Mouse (Mus musculus) hindbrain, embryonic 11.5 days (tissue): ENCODE results near the gene Minos1. TPM values are rescaled to one million over a fixed set of nuclear protein-coding genes. Genes with fewer than 3 reads are reported as not detected.

Experiments used
- ATAC-seq: fragments of 200-750 bp; cut with Nextera tagmentation; 2 replicates; pipeline ENCODE4 v1.8.0; 2017; ENCODE audit warnings: mild to moderate bottlenecking, moderate TSS enrichment, moderate library complexity; ENCODE audit not compliant: low FRiP score
- DNase-seq: peaks from one replicate; pipeline ENCODE4 v3.0.0-alpha.2; 2015; ENCODE audit warnings: low spot score
- H3K27ac ChIP-seq: fragments of 300-500 bp; sonication (generic); 2 replicates; pipeline ENCODE4 v1.5.1; 2014; ENCODE audit warnings: mild to moderate bottlenecking, low read depth, low read length
- H3K27me3 ChIP-seq: fragments of 300-500 bp; sonication (generic); 2 replicates; pipeline ENCODE4 v1.6.1; 2014; ENCODE audit warnings: mild to moderate bottlenecking, low read length, moderate library complexity, mixed read lengths; ENCODE audit not compliant: control insufficient read depth, insufficient read depth
- H3K36me3 ChIP-seq: fragments of 300-500 bp; sonication (generic); 2 replicates; pipeline ENCODE4 v1.6.1; 2014; ENCODE audit warnings: mild to moderate bottlenecking, low read length, moderate library complexity, mixed read lengths; ENCODE audit not compliant: control insufficient read depth, insufficient read depth
- H3K4me1 ChIP-seq: fragments of 300-500 bp; sonication (generic); replicated peaks from 2 replicates; pipeline ENCODE4 v1.6.1; 2014; ENCODE audit warnings: low read length, mixed read lengths; ENCODE audit not compliant: control insufficient read depth, insufficient read depth
- H3K4me2 ChIP-seq: fragments of 300-500 bp; sonication (generic); replicated peaks from 2 replicates; pipeline ENCODE4 v1.6.1; 2014; ENCODE audit warnings: mild to moderate bottlenecking, low read depth, low read length
- H3K4me3 ChIP-seq: fragments of 300-500 bp; sonication (generic); 2 replicates; pipeline ENCODE4 v1.5.1; 2014; ENCODE audit warnings: low read depth, low read length
- H3K9ac ChIP-seq: fragments of 300-500 bp; sonication (generic); 2 replicates; pipeline ENCODE4 v1.6.1; 2014; ENCODE audit warnings: low read depth, low read length
- H3K9me3 ChIP-seq: fragments of 300-500 bp; sonication (generic); 2 replicates; pipeline ENCODE4 v1.6.1; 2016; ENCODE audit warnings: low read length; ENCODE audit not compliant: control insufficient read depth
- WGBS: fragments of 180-500 bp; shearing (Covaris S2); extraction: QIAGEN DNeasy Blood & Tissue Kit; methylation state at CpG from one replicate; pipeline ENCODE4 v1.1.7; 2014; 5-methylcytosine and 5-hydroxymethylcytosine counted together
- polyA plus RNA-seq: library from polyadenylated mRNA; unstranded; fragments of >200 nt; fragmentation: Nextera tagmentation; extraction: Ambion mirVana; gene quantifications from 2 replicates; pipeline ENCODE4 v1.2.1, GENCODE M21; 2014

The Minos1 gene
- polyA plus RNA-seq, 1 experiment from 2014 or later, result 399 TPM

- no peak overlapping the region for H3K27ac ChIP-seq
- 75% methylated on average over 11 of the region's 11 CpGs for WGBS
- DNase-seq, result no peak
- no peaks in the 10 kb centered on the region for H3K9me3 ChIP-seq
- no peak overlapping the region for H3K9ac ChIP-seq
- peaks cover 2% of the 10 kb centered on the region; the same call in 1 of the 2 replicates for H3K27me3 ChIP-seq
- no peak overlapping the region for H3K4me3 ChIP-seq
- no peak for ATAC-seq
- peaks cover 6% of the 10 kb centered on the region; the same call in 1 of the 2 replicates for H3K4me1 ChIP-seq
- no peak overlapping the region for H3K4me2 ChIP-seq
- H3K36me3 ChIP-seq, result no peaks in the 10 kb centered on the region
Observed at GRCm38 (mm10) chr4:139085337-139085736, 45.6 kb downstream of the Minos1 start.

- no peaks in the 10 kb centered on the region for H3K36me3 ChIP-seq
- H3K27me3 ChIP-seq, result peaks cover 2% of the 10 kb centered on the region; the same call in 1 of the 2 replicates
- no peak overlapping the region for H3K27ac ChIP-seq
- WGBS, result 25% methylated on average over 12 of the region's 12 CpGs
- H3K4me2 ChIP-seq, result peak overlapping the region; percentile 29
- ATAC-seq (peak; percentile 71), DNase-seq (peak; percentile 70)
- no peak overlapping the region for H3K4me3 ChIP-seq
- H3K9ac ChIP-seq, result no peak overlapping the region
- peaks cover 6% of the 10 kb centered on the region; the same call in 1 of the 2 replicates for H3K4me1 ChIP-seq
- H3K9me3 ChIP-seq, result no peaks in the 10 kb centered on the region
Observed at GRCm38 (mm10) chr4:139082790-139083564, 47.9 kb downstream of the Minos1 start.

- DNase-seq (no peak), ATAC-seq (no peak)
- H3K9me3 ChIP-seq, result no peaks in the 10 kb centered on the region
- peaks cover 13% of the 10 kb centered on the region for H3K27me3 ChIP-seq
- H3K4me3 ChIP-seq, result no peak overlapping the region
- no peak overlapping the region for H3K27ac ChIP-seq
- no peak overlapping the region for H3K9ac ChIP-seq
- peaks cover 6% of the 10 kb centered on the region; the same call in 1 of the 2 replicates for H3K4me1 ChIP-seq
- H3K36me3 ChIP-seq, result no peaks in the 10 kb centered on the region
- 75% methylated on average over 18 of the region's 18 CpGs for WGBS
- H3K4me2 ChIP-seq, result no peak overlapping the region
Observed at GRCm38 (mm10) chr4:139081270-139081931, 49.5 kb downstream of the Minos1 start.

- H3K27me3 ChIP-seq, result peaks cover 25% of the 10 kb centered on the region
Observed at GRCm38 (mm10) chr4:139080259-139080658, 50.7 kb downstream of the Minos1 start.

GRCm38 (mm10) chr4:139079439-139079838 lies 51.5 kb downstream of the Minos1 start:
- no peak for DNase-seq
- no peak overlapping the region for H3K9ac ChIP-seq
- peaks cover 8% of the 10 kb centered on the region; the same call in 1 of the 2 replicates for H3K4me1 ChIP-seq
- no peak overlapping the region for H3K27ac ChIP-seq
- WGBS, result 75% methylated on average over 11 of the region's 11 CpGs
- no peak overlapping the region for H3K4me3 ChIP-seq
- no peaks in the 10 kb centered on the region for H3K36me3 ChIP-seq
- H3K27me3 ChIP-seq, result peaks cover 31% of the 10 kb centered on the region
- no peak for ATAC-seq
- H3K4me2 ChIP-seq, result no peak overlapping the region
- no peaks in the 10 kb centered on the region for H3K9me3 ChIP-seq

More at GRCm38 (mm10) chr4:139080259-139080658, 50.7 kb downstream of the Minos1 start:
- DNase-seq, result no peak
- Histone ChIP-seq H3K4me3 (no peak overlapping the region), H3K9ac (no peak overlapping the region), H3K27ac (no peak overlapping the region), H3K4me2 (no peak overlapping the region), H3K4me1 (peaks cover 8% of the 10 kb centered on the region; the same call in 1 of the 2 replicates), H3K9me3 (no peaks in the 10 kb centered on the region), H3K36me3 (no peaks in the 10 kb centered on the region)
- ATAC-seq, result no peak
- 95% methylated on average over 7 of the region's 7 CpGs for WGBS

- H3K27me3 ChIP-seq, result peaks cover 38% of the 10 kb centered on the region
- H3K4me2 ChIP-seq, result no peak overlapping the region
- peaks cover 8% of the 10 kb centered on the region; the same call in 1 of the 2 replicates for H3K4me1 ChIP-seq
- no peak overlapping the region for H3K27ac ChIP-seq
- H3K9ac ChIP-seq, result no peak overlapping the region
- H3K4me3 ChIP-seq, result no peak overlapping the region
- 23% methylated on average over 4 of the region's 4 CpGs for WGBS
- no peaks in the 10 kb centered on the region for H3K9me3 ChIP-seq
- ATAC-seq, result no peak
- H3K36me3 ChIP-seq, result no peaks in the 10 kb centered on the region
- DNase-seq, result no peak
Observed at GRCm38 (mm10) chr4:139078726-139079125, 52.2 kb downstream of the Minos1 start.

GRCm38 (mm10) chr4:139078313-139078712 lies 52.6 kb downstream of the Minos1 start:
- Histone ChIP-seq H3K4me1 (peaks cover 6% of the 10 kb centered on the region; the same call in 1 of the 2 replicates), H3K36me3 (no peaks in the 10 kb centered on the region), H3K27ac (no peak overlapping the region), H3K9ac (no peak overlapping the region), H3K9me3 (no peaks in the 10 kb centered on the region), H3K27me3 (peaks cover 42% of the 10 kb centered on the region), H3K4me3 (no peak overlapping the region), H3K4me2 (no peak overlapping the region)
- WGBS, result 49% methylated on average over 2 of the region's 2 CpGs
- ATAC-seq (no peak), DNase-seq (peak; percentile 46)

- 0 out of 2 replicates have a peak, but pooled peaks cover 2% of the 10 kb centered on the region for H3K4me1 ChIP-seq
- no peak overlapping the region for H3K27ac ChIP-seq
- no peak overlapping the region for H3K9ac ChIP-seq
- H3K9me3 ChIP-seq, result no peaks in the 10 kb centered on the region
- WGBS, result 21% methylated on average over 5 of the region's 5 CpGs
- ATAC-seq (no peak), DNase-seq (no peak)
- H3K36me3 ChIP-seq, result no peaks in the 10 kb centered on the region
- peak overlapping the region; percentile 86; the same call in 1 of the 2 replicates for H3K4me2 ChIP-seq
- H3K4me3 ChIP-seq, result peak overlapping the region; percentile 38; the same call in 1 of the 2 replicates
- peaks cover 49% of the 10 kb centered on the region for H3K27me3 ChIP-seq
Observed at GRCm38 (mm10) chr4:139075915-139076314, 55.0 kb downstream of the Minos1 start.
